Mouse (Mus musculus): ENCODE data around the gene Olfr1512. TPM values are rescaled to one million over a fixed set of nuclear protein-coding genes. Genes with fewer than 3 reads are reported as not detected.

The Olfr1512 gene
- not detected in 2 replicates for polyA plus RNA-seq (2015; fragmentation: Nextera tagmentation; extraction: Ambion mirVana)

GRCm38 (mm10) chr14:52379068-52379467 is at the start of gene Olfr1512:
Gene Olfr1512 (minus strand): TSS chr14:52379168.

GRCm38 (mm10) chr14:52414273-52414672 is 35.3 kb upstream of the Olfr1512 start, which contains the start of gene Olfr1510:
Gene Olfr1510 (minus strand): TSS chr14:52414373.

GRCm38 (mm10) chr14:52397279-52397678 is 18.3 kb upstream of the Olfr1512 start, which contains the start of gene Olfr1511:
Gene Olfr1511 (minus strand): TSS chr14:52397379.

DNA sequence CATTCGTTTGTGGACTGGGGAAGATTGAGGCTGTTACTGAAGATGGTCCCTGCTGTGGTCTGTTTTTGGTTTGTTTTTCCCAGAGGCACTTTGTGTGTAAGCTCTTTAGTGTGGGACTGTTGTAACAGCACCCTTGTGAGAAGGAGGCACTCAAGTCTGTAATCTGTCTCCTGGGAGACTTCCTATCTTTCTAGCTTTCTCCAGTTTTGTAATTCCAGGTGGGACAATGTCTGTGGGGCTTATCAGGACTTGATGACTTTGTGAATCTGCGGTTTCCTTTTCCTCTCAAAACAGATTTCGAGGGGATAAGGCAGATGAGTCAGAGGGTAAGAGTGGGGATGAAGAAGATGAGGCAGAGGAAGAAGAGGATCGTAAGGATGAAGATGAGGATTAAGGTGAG is 22.7 kb downstream of the Olfr1512 start, which contains the start of gene Olfr1513:
Gene Olfr1513, minus strand, starts transcription at position 101 of the 400 bp plus-strand sequence.

GRCm38 (mm10) chr14:52327910-52328812 is 50.8 kb downstream of the Olfr1512 start, which contains the start of gene Sall2:
Gene Sall2 (minus strand): TSS chr14:52328762.

Other genes with a start within 250 kb of the Olfr1512 start
- 45.3 and 48.2 TPM in 2 replicates for gene Supt16, start 181.8 kb downstream of the Olfr1512 start, polyA plus RNA-seq (2015; fragmentation: Nextera tagmentation; extraction: Ambion mirVana)
- 20.6 and 24.0 TPM in 2 replicates for gene Chd8, start 121.4 kb downstream of the Olfr1512 start, polyA plus RNA-seq (2015; fragmentation: Nextera tagmentation; extraction: Ambion mirVana)
- 17.4 and 18.6 TPM in 2 replicates for gene Tox4, start 100.0 kb downstream of the Olfr1512 start, polyA plus RNA-seq (2015; fragmentation: Nextera tagmentation; extraction: Ambion mirVana)
- gene Rab2b, start 99.6 kb downstream of the Olfr1512 start, polyA plus RNA-seq (2015; fragmentation: Nextera tagmentation; extraction: Ambion mirVana): 5.4 and 7.6 TPM in 2 replicates
- gene Mettl3, start 74.0 kb downstream of the Olfr1512 start, polyA plus RNA-seq (2015; fragmentation: Nextera tagmentation; extraction: Ambion mirVana): 22.5 and 23.3 TPM in 2 replicates
- 3.2 and 5.2 TPM in 2 replicates for gene Sall2, start 50.4 kb downstream of the Olfr1512 start, polyA plus RNA-seq (2015; fragmentation: Nextera tagmentation; extraction: Ambion mirVana)
- not detected in 2 replicates for gene Olfr1513, start 22.8 kb downstream of the Olfr1512 start, polyA plus RNA-seq (2015; fragmentation: Nextera tagmentation; extraction: Ambion mirVana)
- not detected in 2 replicates for gene Olfr1511, start 18.2 kb upstream of the Olfr1512 start, polyA plus RNA-seq (2015; fragmentation: Nextera tagmentation; extraction: Ambion mirVana)
- not detected in 2 replicates for gene Olfr1510, start 35.2 kb upstream of the Olfr1512 start, polyA plus RNA-seq (2015; fragmentation: Nextera tagmentation; extraction: Ambion mirVana)
- gene Olfr1509, start 63.8 kb upstream of the Olfr1512 start, polyA plus RNA-seq (2015; fragmentation: Nextera tagmentation; extraction: Ambion mirVana): 0.13 TPM in 1 of 2 replicates, not detected in the other
- not detected in 2 replicates for gene Olfr1508, start 88.3 kb upstream of the Olfr1512 start, polyA plus RNA-seq (2015; fragmentation: Nextera tagmentation; extraction: Ambion mirVana)
- gene Olfr1507, start 116.6 kb upstream of the Olfr1512 start, polyA plus RNA-seq (2015; fragmentation: Nextera tagmentation; extraction: Ambion mirVana): not detected in 2 replicates

Measured in spleen, postnatal 0 days (tissue).